Mouse (Mus musculus) CH12.LX (cell line): ENCODE results near the gene March4.

Source experiments
- CHD2 ChIP-seq: IDR thresholded peaks from 2 replicates; pipeline ENCODE4 v1.6.1; 2011; ENCODE audit warnings: low read length, improper control_type of control experiment
- CTCF ChIP-seq, 2 experiments: IDR thresholded peaks in 1 of 2; conservative IDR thresholded peaks in 1 of 2; 2 replicates each; pipeline ENCODE4 v1.5.1; 2011 to 2012; ENCODE audit warnings: low read depth in 2 of 2, low read length in 2 of 2, improper control_type of control experiment in 1 of 2, inconsistent platforms in 1 of 2, mild to moderate bottlenecking in 1 of 2, moderate library complexity in 1 of 2
- EP300 ChIP-seq: IDR thresholded peaks from 2 replicates; pipeline ENCODE4 v1.6.1; 2011; ENCODE audit warnings: low read length, improper control_type of control experiment
- ETS1 ChIP-seq: conservative IDR thresholded peaks from 2 replicates; pipeline ENCODE4 v1.6.1; 2012; ENCODE audit warnings: low read depth, mild to moderate bottlenecking, inconsistent platforms, low read length, improper control_type of control experiment, moderate library complexity
- HCFC1 ChIP-seq: IDR thresholded peaks from 2 replicates; pipeline ENCODE4 v1.6.1; 2012; ENCODE audit warnings: low read depth, mild to moderate bottlenecking, inconsistent platforms, low read length, improper control_type of control experiment
- IRF4 ChIP-seq: IDR thresholded peaks from 2 replicates; pipeline ENCODE4 v1.6.1; 2014; ENCODE audit warnings: low read depth, mild to moderate bottlenecking, inconsistent platforms, low read length, improper control_type of control experiment
- JUND ChIP-seq: conservative IDR thresholded peaks from 2 replicates; pipeline ENCODE4 v1.6.1; 2011; ENCODE audit warnings: low read depth, low read length, improper control_type of control experiment
- MAX ChIP-seq: IDR thresholded peaks from 2 replicates; pipeline ENCODE4 v1.6.1; 2011; ENCODE audit warnings: low read length, improper control_type of control experiment
- MYC ChIP-seq: IDR thresholded peaks from 2 replicates; pipeline ENCODE4 v1.6.1; 2011; ENCODE audit warnings: low read depth, mild to moderate bottlenecking, improper control_type of control experiment, low read length
- NELFE ChIP-seq: IDR thresholded peaks from 2 replicates; pipeline ENCODE4 v1.6.1; 2011; ENCODE audit warnings: low read depth, low read length, improper control_type of control experiment
- PAX5 ChIP-seq: IDR thresholded peaks from 2 replicates; pipeline ENCODE4 v1.6.1; 2012; ENCODE audit warnings: low read length, inconsistent platforms, mixed read lengths
- POLR2A ChIP-seq: IDR thresholded peaks from 2 replicates; pipeline ENCODE4 v1.6.1; 2011; ENCODE audit warnings: low read depth, mild to moderate bottlenecking, improper control_type of control experiment, low read length
- SIN3A ChIP-seq: IDR thresholded peaks from 2 replicates; pipeline ENCODE4 v1.6.1; 2012; ENCODE audit warnings: low read length, improper control_type of control experiment, inconsistent platforms
- USF1 ChIP-seq: IDR thresholded peaks from 2 replicates; pipeline ENCODE4 v1.6.1; 2014; ENCODE audit warnings: low read depth, mild to moderate bottlenecking, inconsistent platforms, low read length, improper control_type of control experiment

DNA sequence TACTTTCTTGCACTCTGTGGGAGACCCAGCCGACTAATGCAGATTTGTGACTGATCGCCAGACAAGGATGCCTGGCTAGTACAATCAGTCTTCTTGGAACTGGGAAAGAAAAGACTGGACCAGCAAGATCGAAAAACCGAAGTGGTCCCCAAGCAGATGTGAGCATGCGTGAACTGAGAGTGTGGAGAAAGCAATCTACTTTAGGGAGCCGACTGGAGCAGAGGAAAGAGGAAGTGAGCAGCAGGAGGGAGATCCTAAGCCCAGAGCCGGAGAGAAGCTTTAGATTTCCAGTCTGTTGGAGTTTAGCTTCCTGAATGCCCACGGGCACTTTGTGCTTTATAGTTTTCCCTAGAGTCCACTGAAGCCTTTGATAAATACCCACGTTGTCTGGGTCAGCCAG is 30.3 kb upstream of the March4 start:
- no peak for TF ChIP-seq CTCF (conservative IDR thresholded peaks at IDR 0.05 in 1 of 2, IDR thresholded peaks at IDR 0.05 in 1 of 2; ENCODE audit: low read depth in 2 of 2, low read length in 2 of 2)
- TF ChIP-seq POLR2A: no peak
- no peak for TF ChIP-seq MYC
- TF ChIP-seq PAX5: no peak
- no peak for TF ChIP-seq EP300
- TF ChIP-seq JUND: no peak
- no peak for TF ChIP-seq USF1
- no peak for TF ChIP-seq HCFC1
- no peak for TF ChIP-seq SIN3A
- no peak for TF ChIP-seq ETS1
- TF ChIP-seq IRF4: no peak
- TF ChIP-seq CHD2: no peak
- no peak for TF ChIP-seq NELFE
- no peak for TF ChIP-seq MAX
